Mouse (Mus musculus) embryo, embryonic 10.5 days (tissue): ENCODE data around the gene Ints3.

Experiments
- DNase-seq: peaks from one replicate; pipeline ENCODE4 v3.0.0-alpha.2; 2015; ENCODE audit warnings: low spot score

Ints3 gene

DNA sequence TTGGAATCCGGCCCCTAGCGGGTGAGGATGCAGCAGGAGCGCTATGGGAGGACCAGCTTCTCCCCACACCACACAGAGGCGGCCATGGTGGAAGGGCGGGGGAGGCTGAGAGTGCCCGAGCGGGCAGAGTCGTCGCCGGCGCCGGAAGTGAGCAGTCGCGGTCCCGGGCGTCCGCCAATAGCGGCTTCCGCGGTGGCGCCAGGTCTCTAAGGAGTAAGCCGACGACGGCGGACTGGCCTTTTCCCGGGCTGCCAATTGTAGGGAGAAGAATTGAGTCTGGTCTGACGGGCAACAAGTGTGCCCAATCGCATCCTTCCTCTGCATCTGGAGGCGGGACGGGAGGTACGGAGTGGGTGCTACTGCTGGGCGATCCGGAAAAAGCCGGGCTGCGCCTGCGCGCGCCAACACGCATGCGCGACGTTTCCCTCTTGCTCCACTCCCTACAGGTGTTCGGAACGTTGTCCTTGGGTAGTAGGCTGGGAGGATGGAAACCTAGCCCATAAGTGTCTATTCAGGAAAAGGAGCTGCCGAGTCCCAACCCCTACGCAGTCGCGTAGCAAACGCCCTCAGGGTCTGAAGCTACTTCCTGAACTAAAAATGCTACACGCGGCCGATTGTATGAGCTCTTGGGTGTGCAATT is at the start of gene Ints3:
Ints3 (minus strand) TSS at position 242 of the 640 bp plus-strand sequence.
- peak; percentile 99 for DNase-seq

DNA sequence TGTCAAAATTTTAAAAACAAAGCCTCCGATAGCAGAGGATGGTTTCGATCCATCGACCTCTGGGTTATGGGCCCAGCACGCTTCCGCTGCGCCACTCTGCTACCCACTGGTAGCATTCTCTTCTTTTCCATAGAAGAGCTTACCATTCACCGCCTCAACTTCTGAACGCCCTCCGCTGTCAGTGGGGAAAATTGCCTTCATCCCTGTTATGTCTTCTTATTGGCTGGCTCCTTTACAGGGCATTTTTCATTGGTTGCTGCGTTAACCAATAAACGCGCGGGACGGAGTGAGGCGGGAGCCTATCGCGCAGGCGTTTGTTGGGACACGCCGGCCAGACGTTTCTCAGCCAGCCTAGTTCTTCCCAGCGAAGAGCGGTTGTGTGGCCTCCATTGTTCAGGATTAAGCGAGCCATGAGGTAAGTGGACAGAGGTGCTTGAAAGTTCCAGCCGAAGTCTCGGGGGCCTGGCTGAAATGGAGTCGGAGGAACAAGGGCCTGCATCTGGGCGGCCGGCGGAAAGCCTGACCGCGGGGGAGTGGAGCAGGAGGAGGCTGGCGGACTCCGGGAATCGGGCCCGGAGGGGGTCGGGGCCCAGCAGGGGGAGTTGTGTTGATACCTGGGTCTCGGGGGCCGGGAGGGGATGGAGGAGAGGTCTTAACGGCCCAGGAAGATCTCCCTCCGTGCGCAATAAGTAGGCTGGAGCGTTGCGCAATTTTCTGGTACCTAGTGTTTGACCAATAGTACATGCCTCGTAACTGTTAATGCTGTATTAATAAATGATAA is 42.6 kb upstream of the Ints3 start, which contains the start of gene Ilf2:
Ilf2 (plus strand) TSS at position 296 of the 781 bp plus-strand sequence.
- peak; percentile 99 for DNase-seq

DNA sequence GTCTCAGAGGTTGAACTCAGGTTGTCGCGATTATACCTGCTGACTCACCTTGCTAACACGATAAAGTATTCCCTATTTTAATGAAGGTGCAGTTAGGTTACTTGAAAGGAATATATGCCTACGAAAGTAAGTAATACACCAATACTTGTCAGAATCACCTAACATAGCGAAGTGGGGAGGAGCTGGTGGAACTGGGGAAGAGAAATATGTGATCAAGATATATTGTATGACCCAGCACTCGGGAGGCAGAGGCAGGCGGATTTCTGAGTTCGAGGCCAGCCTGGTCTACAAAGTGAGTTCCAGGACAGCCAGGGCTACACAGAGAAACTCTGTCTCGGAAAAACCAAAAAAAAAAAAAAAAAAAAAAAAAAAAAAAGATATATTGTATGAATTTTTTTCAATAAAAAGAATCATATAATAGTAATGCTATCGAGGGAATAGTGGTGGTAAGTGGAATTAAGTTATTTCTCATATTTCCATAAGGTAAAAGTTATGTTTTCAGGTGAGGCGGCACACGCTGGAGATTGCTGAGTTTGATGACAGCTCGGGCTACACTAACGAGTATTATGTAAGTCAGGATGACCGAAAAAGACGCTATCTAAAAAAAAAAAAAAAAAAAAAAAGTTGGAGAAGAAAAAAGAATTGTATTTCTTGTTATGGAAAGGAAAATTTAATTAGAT is 41.9 kb upstream of the Ints3 start:
- no peak for DNase-seq

DNA sequence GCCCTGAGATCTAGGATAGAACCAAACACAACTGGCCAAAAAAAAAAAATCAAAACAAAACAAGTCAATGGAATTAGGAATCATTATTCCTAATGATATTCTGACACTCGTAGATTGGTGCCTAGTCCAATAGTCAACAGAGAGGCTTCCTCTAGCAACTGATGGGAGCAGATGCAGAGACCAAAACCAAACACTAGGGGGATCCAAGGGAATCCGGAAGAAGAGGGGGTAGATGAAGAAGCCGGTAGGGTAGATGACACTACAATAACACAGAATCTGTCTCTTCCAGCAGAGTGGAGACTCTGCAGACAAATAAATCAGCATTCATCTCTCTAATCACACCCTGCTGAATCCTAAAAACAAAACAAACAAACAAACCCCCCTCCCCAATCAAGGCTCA is 38.8 kb upstream of the Ints3 start:
- peak; percentile 60 for DNase-seq

DNA sequence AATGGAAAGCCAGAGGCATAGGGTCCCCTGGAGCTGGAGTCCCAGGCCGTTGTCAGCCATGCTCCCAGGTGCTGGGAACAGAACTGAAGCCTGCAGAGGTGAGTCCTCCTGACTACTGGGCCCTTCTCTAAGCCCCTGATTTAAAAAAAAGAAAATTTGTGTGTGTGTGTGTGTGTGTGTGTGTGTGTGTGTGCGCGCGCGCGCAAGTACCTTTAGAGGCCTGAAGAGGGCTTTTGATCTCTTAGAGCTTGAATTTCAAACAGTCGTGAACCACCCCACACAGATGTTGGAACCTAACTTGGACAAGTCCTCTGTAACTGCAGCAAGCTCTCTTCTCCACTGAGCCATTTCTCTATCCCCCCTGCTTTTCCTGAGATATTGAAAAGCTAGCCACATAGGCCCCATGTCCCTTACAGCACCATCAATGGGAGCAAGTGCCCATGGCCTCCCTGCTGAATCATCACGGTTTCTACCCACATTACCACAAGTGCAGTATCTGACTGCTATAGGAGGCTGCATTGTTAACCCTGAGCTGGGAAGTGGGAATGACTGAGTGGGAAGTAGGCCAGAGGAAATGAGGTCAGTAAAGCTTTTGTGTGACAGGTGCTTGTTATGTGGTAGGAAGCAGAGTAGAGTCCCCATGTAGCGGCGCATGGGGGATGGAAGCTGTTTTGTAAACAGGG is 34.3 kb upstream of the Ints3 start:
- DNase-seq = no peak

DNA sequence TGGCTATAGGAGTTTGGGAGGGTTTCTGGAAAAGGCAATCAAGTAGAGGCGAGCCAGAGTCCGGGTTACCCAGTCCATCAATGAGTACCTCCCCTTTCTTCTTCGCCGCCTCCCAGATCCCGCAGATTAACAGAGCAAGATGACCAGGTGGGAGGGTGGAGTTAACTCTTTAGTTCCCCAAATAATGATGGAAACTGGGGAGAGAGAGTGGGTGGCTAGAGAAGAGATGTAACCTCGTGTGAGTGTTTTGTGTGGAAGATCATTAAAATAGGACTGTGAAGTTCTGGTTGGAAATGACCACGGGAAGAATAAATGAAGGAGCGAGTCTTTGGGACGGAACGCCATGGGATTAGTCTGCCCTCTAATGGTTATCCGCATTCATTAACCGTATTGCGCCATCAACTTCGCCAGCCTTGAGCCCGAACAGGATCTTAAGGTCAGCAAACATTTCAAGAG is 32.9 kb upstream of the Ints3 start:
- DNase-seq = peak; percentile 89

DNA sequence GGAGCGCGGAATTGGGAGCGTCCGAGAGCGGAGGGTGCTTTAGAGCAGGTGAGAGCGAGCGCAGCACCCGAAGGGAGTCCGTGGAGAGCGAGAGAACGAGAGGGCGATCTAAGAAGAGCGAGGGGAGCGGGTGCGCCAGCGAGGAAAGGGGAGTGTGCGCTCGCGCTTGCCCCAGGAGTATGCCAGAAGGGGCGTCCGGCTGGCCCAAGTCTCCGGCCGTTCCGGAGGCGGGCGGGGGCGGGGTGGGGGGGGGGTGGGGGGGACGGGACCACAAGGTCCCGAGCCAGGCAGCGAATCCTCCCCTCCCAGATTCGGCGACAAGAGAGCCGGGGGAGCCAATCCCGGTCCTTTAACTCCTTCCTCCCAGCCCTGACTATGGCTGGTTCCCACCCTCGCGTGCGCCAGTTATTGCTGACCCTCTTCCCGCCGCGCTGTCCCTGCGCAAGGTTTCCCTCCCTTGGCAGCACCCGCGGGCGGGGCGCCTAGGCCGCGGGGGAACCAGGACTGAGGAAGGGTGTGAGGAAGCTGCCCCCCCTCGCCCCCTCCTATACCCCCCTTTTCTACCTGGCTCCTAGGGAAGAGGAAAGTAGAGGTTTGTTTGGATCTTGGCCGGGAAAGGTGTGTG is 32.4 kb upstream of the Ints3 start, which contains the start of gene Npr1:
Npr1 (minus strand) TSS at position 181 of the 625 bp plus-strand sequence.
- DNase-seq = peak; percentile 61

DNA sequence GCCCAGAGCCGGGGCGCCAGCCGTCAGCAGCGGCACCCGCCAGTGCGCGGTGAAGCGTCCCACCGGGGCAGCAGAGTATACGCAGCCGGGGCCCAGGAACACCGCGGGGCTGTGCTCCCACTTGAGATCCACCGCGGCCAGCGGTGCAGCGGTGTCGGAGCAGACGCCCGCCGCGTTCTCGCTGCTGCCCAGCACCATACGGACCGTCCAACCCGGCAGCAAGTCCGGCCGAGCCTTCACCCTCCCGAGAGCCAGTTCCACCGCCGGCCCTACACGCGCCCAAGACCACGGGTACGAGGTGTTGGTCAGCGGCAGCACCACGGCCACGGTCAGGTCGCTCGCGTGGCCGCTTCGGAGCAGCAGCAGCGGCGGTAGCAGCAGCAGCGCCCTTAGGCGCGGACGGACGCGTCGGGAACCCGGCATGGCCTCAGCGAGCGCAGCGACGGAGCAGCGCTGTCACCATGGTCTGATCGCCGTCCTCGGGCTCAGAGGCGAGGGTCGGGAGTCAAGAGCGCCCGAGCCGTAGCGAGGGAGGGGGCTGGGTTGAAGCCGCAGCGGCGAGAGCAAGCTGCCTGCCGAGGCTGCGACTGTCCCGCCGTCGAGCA is 31.8 kb upstream of the Ints3 start:
- peak; percentile 50 for DNase-seq

DNA sequence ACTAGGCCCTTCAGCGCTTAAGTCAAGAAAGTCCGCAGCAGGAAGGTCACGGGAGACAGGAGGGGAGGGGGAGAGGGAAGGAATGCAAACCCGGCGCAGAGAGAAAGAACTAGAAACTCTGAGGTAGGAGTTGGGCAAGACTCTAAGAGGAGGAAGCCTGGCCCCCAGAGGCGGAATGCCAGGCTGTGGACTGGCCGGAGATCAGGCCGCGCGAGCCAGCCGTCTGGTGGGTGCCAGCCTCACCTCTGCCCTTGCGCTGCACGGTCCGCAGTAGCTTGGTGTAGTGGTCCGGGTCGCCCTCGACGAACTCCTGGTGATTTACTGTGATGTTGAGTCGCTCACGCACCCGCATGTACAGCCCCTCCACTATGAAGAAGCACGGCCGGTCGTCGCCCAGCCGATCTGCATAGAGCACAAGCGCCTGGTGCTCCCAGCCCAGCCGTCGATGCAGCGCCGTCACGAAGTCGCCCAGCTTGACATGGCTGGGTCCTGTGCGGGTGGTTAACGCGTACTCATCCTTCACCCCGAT is 31.2 kb upstream of the Ints3 start:
- peak; percentile 36 for DNase-seq

DNA sequence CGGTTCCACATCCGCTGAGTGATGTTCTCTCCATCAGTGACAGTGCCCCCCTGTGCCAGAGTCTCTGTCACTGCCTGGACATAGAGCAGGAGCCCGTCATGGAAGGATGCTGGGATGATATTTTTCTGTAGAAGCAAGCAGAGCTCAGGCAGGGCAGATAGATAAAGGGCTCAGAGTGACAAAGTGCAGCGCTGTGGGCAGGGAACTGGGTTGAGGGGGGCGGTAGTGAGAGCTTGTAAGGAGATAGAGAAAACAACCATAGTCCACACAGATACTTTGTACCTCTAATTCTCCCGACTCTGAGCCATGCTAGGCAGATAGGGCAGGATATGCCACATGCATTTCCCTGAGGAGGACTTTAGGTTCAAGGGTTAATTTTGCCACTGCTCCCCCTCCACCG is 29.2 kb upstream of the Ints3 start:
- DNase-seq = peak; percentile 13

DNA sequence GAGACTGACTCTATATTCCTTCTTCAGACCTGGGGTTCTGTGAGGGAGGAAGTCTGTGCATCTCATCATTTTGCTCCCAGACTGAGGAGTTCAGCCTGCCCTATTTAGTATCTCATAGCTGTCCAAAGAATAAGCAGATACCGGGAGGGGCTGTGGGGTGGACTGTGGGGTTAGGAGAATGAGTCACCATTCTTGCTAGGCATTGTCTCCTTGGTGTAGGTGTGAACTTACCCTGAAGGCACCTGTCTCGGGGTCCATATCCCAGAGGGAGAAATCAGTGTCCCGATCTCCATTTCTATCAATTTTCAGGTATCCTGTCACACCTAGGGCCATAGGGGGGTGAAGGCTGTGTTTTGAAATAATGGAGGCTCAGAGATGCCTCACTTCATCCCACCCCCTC is 28.5 kb upstream of the Ints3 start:
- DNase-seq = no peak

DNA sequence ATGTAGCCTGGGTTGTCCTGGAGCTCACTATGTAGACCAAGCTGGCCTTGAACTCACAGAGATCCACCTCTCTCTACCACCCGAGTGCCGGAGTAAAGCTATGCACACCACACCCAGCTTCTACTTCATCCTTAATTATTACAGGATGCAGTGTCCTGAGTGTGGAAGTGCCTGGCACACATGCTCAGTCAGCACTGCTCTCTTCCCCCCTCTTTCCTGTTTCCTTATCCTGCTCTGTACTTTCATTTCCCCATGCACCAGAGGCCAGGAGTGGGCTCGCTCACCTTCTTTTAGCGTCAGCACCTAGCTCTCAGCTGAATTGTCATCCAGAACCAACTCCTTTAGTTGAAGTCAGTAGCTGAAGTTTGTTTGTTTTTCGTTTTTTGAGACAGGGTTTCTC is 26.9 kb upstream of the Ints3 start:
- no peak for DNase-seq

DNA sequence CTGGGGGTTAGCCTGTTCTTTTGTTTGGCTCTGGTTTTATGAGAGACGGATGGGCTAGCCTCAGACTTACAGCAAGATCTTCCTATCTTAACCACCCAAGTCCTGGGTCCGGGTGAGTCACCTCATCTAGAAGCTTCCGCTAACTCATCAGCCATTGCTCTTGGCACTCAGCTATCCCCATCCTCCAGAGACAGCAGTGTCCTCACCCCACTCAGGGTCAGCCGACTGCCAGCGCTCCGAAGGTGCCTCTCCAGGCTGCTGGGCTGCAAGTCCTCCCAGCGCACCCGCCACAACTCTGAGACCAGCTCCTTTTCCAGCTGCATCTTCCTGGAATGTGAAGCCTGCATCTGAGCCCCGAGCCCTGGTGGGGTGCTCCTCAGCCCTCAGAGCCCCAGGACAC is 26.3 kb upstream of the Ints3 start:
- no peak for DNase-seq

DNA sequence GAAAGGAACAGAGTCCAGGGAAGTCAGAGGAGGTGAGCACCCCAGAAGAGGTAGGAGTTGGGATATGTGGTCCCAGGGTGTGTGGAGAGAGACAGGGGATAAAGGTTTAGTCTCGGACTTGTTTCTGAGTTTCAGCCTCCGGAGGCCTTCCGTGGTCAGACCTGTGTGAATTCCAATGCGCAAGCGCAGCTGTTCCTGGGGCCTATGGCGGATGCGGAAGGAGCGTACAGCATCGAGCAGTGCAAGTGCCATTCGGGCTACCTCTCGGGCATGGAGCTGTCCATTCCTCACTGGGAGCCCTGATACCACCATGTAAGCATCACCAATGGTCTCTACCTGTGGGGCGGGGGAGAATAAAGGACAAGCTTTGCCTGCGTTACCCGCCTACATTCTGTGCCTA is 21.5 kb upstream of the Ints3 start:
- no peak for DNase-seq

DNA sequence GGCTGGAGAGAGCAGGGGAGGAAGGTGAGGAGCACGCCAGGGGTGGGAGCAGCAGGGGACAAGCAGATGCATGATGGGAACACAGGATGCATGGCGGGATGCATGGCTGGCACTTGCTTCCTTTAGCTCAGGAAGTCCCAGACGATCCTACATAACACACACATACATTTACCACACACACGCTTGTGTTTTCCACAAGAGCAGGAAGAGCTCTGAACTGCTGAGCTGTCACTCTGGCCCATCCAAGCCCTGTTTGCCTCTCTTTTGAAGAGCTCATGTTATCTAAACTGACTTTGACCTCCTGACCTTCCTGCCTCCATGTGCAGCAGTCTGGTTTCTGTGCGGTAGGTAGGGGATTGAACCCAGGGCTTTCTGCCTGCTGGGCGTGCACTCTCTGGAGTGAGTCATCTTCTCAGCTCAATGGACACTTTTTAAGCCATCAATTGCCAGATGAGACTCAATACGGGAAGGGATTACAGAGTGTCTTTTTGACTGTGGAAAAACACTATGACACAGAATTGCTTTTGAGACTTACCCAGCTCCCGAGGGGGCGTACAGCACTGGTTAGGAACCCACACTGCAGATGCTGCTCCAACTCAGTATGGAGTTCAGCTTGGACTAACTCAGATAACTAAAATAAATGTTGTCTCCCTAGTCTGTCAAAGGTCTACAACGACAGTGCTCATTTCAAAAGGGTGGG is 18.1 kb upstream of the Ints3 start:
- DNase-seq = peak; percentile 43

DNA sequence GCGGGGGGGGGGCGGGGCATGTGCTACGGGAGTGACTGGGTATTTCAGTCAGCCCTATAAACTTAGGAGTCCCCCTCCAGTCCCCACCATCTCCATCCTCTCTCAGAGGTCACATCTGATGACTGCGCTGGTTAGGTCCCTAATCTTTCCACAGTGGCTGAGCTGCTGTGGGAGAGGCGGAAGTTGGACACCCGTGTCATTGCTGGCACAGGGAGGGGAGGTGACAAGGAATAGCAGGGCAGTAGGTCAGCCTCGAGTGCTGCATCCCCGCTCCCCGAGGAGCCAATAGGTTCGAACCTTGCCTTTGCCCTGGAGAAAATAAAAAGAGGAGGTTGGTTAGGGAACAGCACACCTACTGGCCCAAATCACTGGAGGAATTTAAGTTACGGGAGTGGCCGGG is 17.5 kb upstream of the Ints3 start:
- no peak for DNase-seq

DNA sequence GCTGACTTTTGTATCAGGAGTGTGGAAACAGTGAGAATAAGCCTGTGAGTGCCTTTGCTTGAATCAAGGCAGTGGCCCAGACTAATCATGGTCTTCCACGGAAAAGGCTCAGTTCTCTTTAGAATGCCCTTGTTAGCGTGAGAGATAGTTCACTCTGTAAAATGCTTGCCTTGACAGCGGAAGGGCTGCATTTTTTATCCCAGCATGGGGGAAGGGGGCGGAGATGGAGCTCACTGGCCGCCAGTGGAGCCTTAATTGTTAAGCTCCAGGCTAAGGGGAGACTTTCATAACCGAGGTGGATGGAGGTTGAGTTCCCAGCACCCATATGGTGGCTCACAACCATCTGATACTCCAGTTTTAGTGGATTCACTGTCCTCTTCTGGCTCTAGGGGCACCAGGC is 15.2 kb upstream of the Ints3 start:
- no peak for DNase-seq

DNA sequence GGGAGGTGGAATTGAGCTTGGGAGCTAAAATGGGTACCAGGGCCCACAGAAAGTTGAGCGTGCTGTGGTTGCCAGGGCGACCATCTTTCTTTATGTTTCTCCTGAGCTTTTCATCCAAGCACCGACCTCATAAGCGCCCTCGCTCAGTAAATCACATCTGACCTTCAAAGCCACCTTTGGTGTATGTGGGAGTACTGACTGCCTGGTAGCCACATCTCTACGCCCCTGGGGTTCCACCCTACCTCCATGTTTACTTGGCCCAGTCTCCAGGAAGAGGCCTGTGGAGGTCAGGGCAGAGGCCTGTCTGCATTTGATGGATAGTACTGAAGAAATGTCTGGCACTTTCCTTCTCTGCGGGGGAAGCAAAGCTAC is 13.7 kb upstream of the Ints3 start:
- DNase-seq = no peak

DNA sequence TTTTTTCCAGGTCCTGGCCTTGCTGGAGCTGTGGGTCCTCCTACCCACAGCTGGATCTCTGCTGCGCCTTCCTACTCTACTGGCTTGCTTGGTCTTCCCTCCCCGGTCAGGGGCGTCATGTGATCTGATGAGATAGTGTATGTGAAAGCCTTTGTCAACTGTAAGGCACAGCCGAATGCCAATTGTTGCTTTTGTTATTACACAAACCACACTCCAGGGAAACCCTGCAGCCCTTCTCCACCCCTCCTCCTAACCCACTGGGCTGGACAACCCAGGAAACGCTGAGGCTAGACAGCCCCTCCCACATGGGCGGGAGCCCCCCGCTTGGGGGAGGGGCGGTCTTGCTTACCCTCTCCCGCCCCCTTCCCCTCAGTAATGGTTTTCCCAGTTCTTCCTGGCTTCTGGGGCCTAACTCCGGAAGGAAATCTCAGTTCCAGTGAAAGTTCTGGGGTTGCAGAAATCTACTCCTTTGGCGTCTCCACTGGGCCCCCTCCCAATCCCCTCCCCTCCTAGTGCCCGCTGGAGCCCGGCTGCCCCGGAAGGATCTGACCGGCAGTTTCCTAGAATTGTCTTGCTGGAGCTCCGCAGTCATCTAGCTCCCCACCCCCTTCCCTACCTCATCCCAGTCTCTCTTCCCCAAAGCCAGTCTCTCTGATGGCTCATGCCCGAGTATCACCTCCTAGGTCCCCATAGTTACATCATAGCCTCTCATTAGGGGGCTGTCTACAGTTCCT is 13.1 kb upstream of the Ints3 start:
- DNase-seq = peak; percentile 97
